Mouse (Mus musculus) cerebellum, adult 9-10 months (tissue): ENCODE results near the gene Olfr591.
"Not testable (repeated sequence)": the region's sequence is repeated elsewhere in the genome, so short reads cannot be mapped to it uniquely, and the experiment has no call there.

Experiments
- DNase-seq: peaks from one replicate; pipeline ENCODE4 v3.0.0; 2022

Gene Olfr591

GRCm38 (mm10) chr7:103178240-103178639, at the start of gene Olfr591:
Gene Olfr591, minus strand, starts transcription at chr7:103178340.
- no peak for DNase-seq

- no peak for DNase-seq
Observed at GRCm38 (mm10) chr7:103216696-103217095, 38.6 kb upstream of the Olfr591 start, which contains the start of gene Olfr594. Gene Olfr594, plus strand, starts transcription at chr7:103216996.

GRCm38 (mm10) chr7:103212050-103212449, 33.9 kb upstream of the Olfr591 start:
- DNase-seq: not testable (repeated sequence)

GRCm38 (mm10) chr7:103211562-103211961, 33.4 kb upstream of the Olfr591 start, which contains the start of gene Olfr593:
Gene Olfr593, plus strand, starts transcription at chr7:103211862.
- DNase-seq: no peak

- not testable (repeated sequence) for DNase-seq
Observed at GRCm38 (mm10) chr7:103184503-103184902, 6.4 kb upstream of the Olfr591 start, which contains the start of gene Olfr592. Gene Olfr592, plus strand, starts transcription at chr7:103184803.

- DNase-seq: no peak
Observed at GRCm38 (mm10) chr7:103169697-103170096, 8.4 kb downstream of the Olfr591 start.

- no peak for DNase-seq
Observed at GRCm38 (mm10) chr7:103156256-103156655, 21.9 kb downstream of the Olfr591 start, which contains the start of gene Olfr589. Gene Olfr589, minus strand, starts transcription at chr7:103156356.

GRCm38 (mm10) chr7:103140579-103140978, 37.6 kb downstream of the Olfr591 start, which contains the start of gene Olfr588-ps1:
Gene Olfr588-ps1, plus strand, starts transcription at chr7:103140879.
- DNase-seq: no peak

- DNase-seq: no peak
Observed at GRCm38 (mm10) chr7:103125538-103125937, 52.6 kb downstream of the Olfr591 start, which contains the start of gene Olfr586. Gene Olfr586, minus strand, starts transcription at chr7:103125638.

GRCm38 (mm10) chr7:103119406-103119805, 58.7 kb downstream of the Olfr591 start:
- DNase-seq: no peak
